Mouse (Mus musculus) kidney, postnatal 4 days (tissue): Measurements from ENCODE around the gene Sptbn4.

Source experiments
- DNase-seq, 2 experiments: peaks; one replicate each; pipeline ENCODE4 v3.0.0; 2021; ENCODE audit warnings: mixed read lengths in 2 of 2

Gene Sptbn4

DNA sequence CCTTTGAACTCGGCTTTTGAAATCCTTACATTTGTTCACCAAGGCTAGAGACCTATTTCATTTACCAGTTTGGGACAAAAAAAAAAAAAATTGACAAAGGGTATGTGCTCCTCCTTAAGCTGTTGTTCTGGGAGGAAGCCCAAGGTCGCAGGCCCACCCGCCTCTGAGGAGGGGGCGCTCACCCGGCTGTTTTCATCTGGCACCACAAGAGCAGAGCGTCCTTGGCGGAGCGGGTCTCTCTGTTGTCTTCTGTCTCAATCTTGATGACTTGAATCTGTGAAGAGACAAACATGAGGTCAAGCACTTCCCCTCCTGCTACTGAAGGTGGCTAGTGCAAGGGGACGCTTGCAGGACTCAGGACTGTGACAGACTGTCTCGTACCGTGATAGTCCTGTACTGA lies 19.5 kb downstream of the Sptbn4 start:
- DNase-seq: no peak

GRCm38 (mm10) chr7:27427387-27427786 lies 20.1 kb downstream of the Sptbn4 start:
- no peak for DNase-seq

DNA sequence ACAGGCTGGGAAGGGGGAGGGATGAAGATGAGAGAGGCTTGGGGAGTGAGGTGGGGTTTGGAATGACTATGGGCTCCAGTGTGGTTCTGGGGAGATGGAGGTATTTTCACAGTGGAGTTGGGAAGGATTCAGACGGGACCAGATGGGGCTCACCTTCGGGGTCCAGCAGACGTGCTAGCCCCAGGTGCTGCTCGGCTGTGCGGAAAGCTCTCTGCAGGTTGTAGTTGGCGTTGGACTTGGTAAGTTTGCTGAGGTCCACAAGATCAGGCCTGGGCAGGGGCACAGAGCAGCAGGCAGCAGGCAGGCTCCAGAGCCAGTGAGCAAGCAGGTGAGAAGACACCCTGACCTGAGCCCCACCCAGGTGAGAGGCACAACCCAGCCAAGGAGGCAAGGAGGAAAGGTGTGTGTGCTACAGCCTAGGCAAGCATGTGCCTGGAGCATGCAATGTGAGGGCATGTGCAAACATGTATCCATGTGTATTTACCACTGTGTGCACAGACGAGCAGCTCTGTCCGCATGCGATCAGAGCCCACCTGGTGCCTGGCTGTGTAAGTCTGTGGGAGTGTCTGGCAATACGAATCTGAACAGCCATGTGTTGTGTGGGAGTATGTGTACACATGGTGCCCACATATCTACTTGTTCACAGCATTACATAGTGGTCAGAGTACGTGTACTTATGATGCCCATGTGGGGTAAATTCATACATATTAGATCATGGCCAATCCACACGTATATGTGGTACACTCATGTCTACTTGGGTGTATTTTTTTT lies 23.7 kb downstream of the Sptbn4 start:
- no peak for DNase-seq

- no peak for DNase-seq
These were observed 28.4 kb downstream of the Sptbn4 start for GRCm38 (mm10) chr7:27419101-27419500.

- DNase-seq: no peak
These were observed 30.3 kb downstream of the Sptbn4 start for GRCm38 (mm10) chr7:27417151-27417550.

- peak; percentile 83 to 87 for DNase-seq
These were observed 38.9 kb downstream of the Sptbn4 start for GRCm38 (mm10) chr7:27408379-27409176.

DNA sequence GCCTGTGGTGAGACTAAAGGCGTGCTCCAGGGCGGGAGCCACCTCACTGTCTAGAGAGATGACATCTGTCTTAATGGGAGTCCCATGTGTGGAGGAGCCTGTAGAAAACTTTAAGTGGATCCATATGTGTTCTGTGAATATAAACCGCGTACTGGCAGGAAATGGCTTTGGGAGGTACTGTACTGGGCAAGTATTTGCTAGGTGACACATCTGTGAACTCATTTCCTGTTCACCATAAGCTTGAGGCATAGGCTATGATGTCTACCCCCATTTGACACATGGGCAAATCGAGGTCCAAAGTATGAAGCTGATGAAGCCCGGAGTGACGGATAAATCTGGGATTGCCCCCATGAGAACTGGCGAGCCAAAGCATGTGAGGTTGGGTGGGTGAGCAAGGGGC lies 39.7 kb downstream of the Sptbn4 start:
- DNase-seq: no peak

DNA sequence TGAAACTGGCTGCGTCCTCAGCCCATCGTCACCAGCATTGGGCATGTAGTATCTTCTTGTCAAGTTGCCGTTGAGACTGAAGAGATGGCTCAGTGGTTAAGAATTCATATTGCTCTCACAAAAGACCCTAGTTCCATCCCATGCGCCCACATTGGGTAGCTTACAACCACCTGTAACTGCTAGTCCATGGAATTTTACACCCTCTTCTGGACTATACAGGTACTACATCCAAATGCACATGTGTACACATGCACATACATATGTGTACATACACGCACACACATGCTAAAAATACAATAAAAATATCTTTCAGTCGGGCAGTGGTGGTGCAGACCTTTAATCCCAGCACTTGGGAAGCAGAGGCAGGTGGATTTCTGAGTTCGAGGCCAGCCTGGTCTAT lies 41.0 kb downstream of the Sptbn4 start:
- no peak for DNase-seq

DNA sequence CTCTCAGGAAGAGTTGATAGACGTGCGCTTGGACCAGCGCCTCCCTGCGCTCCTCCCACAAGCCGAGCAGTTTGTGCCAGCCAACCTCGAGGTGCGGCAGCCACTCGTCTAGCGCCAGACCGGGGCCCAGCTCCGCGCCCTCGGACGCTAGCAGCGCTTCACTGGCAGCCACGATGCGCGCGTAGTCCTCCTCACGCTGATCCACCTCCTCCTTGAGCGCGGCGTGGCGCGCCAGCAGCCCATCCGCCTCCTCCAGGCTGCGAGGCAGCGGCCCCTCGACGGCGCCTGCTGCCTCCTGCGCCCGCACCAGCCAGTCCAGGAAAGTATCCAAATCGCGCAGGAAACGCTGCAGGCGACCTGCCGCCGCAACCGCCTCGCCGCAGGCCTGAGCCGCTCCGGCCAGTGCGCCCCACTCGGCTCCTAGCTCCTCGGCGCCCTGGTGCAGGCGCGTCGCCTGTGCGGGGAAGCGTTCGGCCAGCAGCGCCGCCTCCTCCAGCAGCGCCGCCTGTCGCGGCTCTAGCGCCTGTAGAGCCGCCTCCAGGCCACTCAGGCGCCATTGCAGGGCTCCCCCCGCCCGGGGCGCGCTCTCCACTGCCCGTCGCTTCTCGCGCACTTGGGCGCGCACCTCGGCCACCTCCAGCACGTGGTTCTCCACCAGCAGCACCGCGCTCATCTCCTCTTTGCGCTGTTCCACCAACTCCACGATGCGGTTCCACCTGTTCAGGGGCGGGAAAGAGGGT lies 43.1 kb downstream of the Sptbn4 start:
- DNase-seq: peak; percentile 22 to 48

DNA sequence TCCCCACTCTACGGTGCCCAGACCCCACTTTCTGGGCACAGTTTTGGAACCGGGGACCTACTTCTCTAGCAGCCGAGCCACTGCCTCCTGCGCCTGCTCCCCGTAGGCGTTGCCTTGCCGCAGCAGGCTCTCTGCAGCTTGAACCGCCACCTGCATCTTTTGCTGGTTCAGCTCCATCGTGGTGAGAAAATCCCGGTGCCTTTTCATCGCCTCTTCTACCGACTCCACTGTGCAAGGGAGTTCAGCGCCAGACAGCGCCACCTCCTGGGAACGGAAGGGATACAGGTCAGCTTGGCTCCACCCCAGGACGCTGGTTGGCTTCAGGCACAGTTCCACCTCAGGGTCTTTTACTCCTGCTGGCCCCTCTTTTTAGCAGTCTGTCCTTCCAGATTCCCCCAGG lies 44.8 kb downstream of the Sptbn4 start:
- DNase-seq: peak; percentile 81 to 83

DNA sequence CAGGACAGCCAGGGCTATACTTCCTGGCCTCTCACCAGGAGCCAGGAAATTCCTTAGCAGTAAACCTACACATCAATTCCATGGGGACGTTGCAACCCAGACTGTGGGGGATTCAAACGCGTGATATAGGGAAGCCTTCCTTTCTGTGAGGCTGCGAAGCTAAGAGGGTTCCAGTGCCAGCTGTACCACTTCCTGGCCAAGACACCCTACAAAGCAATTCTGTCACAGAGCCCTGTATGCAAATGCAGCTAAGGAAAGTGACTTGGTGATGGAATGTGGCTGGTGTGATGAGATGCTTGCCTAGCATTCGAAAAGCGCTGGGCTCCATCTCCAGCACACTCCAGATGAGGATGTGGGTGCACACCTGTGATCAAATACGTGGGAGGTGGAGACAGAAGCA lies 46.9 kb downstream of the Sptbn4 start:
- no peak for DNase-seq

DNA sequence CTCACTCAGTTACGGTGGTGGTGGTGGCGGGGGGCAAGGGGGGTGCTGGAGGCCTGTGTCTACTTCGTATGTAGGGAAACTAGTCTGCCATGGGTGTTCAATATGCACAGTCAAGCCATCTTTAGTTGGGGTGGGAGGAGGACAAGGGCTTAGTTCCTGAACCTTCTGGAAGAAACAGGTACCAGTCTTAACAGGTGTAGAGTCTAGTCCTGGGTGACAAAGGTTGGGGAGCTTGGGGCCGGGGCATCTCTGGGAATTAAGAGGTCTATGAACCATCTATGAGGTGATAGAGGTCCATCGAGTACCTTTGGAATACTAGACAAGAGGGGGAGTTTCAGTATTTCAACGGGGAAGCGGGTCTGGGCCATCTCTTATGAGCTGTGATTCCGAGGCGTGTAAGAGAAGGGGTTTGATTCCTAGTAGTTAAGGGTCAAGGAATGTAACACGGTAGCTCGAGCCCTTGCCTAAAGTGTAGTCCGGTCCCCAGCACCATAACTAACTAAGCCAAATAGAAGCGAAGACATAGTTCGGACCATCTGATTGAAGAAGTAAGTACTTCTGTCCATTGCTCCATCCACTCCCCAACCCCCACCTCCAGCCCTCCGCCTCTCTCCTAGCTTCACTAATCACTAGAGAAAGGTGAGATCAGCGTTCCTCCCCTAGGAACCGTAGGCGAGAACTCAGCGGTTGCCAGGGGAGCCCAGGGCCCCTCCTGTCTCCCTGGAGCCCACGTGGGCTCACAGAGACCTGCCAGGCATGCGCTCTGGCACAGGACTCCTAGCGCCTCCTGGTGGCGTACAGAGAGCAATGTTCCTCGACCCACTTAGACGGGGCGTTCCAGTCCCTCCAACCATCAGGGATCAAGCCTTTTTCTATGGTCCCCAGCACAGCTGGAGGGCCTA lies 50.2 kb downstream of the Sptbn4 start:
- DNase-seq: peak; percentile 63 to 74

GRCm38 (mm10) chr7:27396184-27397047 lies 51.1 kb downstream of the Sptbn4 start:
- DNase-seq: peak; percentile 73 to 74

GRCm38 (mm10) chr7:27395521-27396183 lies 51.8 kb downstream of the Sptbn4 start:
- no peak for DNase-seq

DNA sequence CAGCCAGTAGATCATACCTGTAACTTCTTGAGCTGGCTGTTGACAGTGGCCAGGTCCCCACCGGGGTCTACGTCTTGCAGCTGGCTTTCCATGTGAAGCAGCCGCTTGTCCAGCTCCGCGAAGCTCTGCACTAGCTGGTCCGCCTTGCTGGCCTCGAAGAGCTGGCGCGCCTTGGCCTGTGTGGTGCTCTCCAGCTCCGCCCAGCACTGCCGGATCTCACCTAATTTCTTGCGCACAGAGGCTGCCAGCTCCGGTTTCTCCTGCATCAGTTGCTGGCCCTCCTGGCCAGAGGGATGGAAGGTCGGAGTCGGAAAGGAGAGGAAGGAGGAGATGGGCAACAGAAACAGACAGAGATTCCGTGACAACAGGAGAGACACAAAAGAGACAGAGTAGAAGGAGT lies 56.1 kb downstream of the Sptbn4 start:
- no peak for DNase-seq

GRCm38 (mm10) chr7:27389213-27389612 lies 58.3 kb downstream of the Sptbn4 start:
- no peak for DNase-seq

- DNase-seq: peak; percentile 86 to 87
These were observed 62.8 kb downstream of the Sptbn4 start for GRCm38 (mm10) chr7:27384731-27385130.

GRCm38 (mm10) chr7:27384134-27384533 lies 63.4 kb downstream of the Sptbn4 start:
- DNase-seq: no peak

DNA sequence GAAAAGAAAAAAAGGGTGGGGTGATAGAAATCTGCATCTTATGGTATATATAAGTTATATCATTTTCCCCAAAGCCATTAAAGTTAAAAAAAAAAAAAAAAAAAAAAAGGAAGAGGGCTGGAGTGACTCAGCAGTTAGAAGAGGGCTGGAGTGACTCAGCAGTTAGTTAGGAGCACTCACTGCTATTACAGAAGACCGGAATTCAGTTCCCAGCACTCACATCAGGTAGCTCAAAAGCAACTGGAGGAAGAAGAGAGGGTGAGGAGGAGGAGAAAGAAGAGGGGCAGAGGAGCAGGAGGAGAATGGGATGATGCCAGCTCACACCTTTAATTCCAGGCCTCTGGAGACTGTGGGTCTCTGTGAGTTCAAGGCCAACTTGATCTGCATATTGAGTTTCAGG lies 64.3 kb downstream of the Sptbn4 start:
- DNase-seq: no peak

GRCm38 (mm10) chr7:27381560-27381959 lies 65.9 kb downstream of the Sptbn4 start:
- DNase-seq: no peak

- DNase-seq: no peak
These were observed 66.5 kb downstream of the Sptbn4 start for GRCm38 (mm10) chr7:27381009-27381408.
